Mouse (Mus musculus) frontal cortex, postnatal 10 days (tissue): Measurements from ENCODE around the gene Hivep2.

Experiments used
- DNase-seq, 2 experiments: peaks; one replicate each; pipeline ENCODE4 v3.0.0; 2022; ENCODE audit warnings: low spot score in 2 of 2, mixed read lengths in 1 of 2

The Hivep2 gene

GRCm38 (mm10) chr10:14081824-14082223, 115.9 kb downstream of the Hivep2 start:
- DNase-seq, result no peak

GRCm38 (mm10) chr10:14082275-14082674, 116.4 kb downstream of the Hivep2 start:
- DNase-seq, result no peak

DNA sequence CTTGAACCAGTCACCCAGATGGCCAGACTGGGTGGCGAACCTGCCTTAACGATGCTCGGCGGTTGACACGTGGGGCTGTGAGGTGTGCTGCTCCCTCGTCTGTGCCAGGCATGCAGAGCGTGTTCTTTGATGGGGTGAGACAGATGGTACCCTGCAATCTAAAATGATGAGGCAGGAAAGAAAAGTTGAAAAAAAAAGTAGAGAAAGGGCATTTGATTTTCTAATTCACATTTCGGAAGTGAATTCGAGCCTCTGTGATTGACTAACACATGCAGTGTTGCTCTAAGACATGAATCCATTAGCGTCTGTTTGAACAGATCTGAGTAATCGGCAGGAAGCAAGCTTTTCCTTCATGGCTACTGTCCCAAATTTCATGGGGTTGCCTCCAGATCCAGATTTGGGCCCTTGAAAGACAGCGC, 119.4 kb downstream of the Hivep2 start:
- no peak for DNase-seq

DNA sequence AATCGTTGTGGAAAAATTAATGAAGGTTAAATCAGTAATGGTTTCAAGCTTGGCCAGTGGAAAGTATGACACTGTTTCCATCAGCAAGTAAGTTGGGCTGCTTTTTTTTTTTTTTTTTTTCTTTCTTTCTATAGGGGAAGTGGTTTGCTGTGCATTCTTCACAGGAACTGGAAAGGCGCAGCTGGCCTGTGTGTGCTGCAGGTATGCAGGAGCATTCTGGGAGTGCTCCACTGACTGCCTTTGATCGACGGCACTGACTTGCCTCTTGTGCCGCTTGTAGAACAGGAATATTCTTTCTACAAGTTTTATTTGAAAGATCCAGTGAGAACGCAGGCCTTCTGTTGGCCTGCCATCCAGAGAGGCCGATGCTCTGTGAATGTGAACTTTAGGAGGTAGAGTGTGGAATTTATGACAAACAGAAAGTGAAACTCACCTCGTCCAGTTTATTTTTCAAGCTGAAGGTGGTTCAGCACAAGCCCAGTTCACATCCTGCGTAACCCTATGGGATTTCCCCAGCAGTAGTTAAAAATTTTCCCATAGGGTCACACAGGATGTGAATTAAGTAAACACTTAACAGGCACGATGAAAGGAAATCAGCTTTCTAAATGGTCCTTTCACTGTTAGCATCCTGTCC, 120.1 kb downstream of the Hivep2 start:
- no peak for DNase-seq

DNA sequence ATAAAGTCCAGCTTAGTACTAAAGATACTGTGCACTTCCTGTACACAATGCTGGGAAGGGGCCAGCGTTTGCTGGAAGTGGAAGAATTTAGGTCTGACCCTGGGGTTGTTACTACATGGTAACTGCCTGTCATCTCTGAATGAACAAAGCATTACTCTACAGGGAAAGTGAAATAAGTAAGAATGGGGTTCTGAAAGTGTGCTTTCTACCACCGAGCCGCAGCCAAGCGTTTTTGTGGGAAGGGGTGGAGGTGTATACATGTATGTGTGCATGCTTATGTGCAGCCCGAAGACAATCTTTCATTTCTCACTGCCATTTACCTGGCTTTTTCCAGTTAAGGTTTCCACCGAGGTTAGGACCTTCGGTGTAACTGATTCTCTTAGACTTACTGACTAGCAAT, 121.4 kb downstream of the Hivep2 start:
- no peak for DNase-seq

- DNase-seq, result no peak
Observed at GRCm38 (mm10) chr10:14089488-14089887, 123.6 kb downstream of the Hivep2 start.

DNA sequence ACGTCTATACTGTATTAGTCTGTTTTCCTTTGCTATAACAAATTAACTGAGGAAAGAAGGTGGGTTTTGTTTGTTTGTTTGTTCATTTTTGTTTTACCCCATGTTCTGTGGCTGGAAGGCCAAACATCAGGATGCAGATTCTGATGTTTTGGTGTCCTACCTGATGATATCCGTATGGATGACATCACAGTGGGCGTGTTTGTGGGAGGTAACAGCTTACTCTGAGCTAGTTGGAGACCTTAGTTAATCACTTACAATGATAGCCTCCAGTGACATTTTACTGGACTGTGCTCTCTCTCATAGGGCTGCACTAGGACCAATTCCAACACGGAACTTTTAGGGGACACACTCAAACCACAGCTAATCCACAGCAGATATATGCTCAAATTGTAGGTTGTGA, 128.2 kb downstream of the Hivep2 start:
- DNase-seq, result no peak

DNA sequence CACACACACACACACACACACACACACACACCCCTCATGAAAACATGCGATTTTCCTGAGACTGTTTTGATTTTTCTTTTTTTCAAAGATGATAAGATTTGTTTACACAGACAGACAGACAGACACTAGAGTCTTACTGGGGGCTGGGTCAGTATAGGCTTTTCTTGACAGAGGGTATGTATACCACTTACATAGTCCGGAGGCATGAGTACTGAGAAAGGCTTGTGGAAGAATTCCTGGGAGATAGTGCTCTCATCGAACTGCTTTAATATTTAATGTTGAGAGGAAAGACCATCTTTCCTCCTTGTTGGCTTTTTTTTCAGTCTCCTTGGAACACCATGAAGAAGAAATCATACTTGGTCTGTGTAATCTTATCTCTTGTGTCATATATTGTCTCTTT, 130.2 kb downstream of the Hivep2 start:
- DNase-seq, result no peak

- no peak for DNase-seq
Observed at GRCm38 (mm10) chr10:14099182-14099581, 133.3 kb downstream of the Hivep2 start.

DNA sequence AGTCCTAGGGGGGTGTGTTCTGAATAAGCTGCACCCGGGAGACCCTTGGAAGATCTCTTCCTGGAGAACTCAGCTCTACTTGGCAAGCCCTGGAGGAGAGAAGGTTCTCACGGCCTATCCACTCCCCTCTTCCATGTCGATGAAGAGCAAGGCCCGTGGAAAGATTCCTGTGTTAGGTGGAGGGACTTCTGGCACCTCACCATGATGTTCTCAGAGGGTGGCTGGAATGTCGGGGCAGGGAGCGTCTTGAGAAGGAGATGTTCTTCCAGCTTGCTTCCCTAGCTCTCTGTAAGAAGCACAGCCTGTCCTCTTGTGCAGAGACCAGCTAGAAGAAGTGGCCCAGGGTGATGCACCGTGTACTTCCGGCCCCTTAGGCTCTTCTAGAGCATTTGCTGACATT, 134.2 kb downstream of the Hivep2 start:
- no peak for DNase-seq

- DNase-seq, result no peak
Observed at GRCm38 (mm10) chr10:14100847-14101246, 135.0 kb downstream of the Hivep2 start.

DNA sequence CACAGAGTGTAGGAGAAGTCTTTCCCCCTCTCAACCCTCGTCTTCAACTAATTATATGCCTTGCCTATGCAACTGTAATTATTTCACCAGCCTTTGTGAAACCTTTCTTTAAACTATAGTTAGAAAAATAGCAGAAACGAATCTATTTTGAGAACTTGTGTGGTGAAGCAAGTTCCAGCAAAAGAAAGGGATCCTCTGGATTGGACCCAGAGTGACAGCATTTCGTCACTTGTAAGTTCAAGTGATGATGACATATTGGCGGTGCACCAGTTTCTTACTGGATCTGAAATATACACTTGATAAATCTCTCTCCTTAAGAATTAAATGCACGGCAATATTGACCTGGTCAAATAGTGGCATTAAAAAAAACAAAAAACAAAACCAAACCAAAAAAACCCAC, 136.1 kb downstream of the Hivep2 start:
- DNase-seq, result no peak

DNA sequence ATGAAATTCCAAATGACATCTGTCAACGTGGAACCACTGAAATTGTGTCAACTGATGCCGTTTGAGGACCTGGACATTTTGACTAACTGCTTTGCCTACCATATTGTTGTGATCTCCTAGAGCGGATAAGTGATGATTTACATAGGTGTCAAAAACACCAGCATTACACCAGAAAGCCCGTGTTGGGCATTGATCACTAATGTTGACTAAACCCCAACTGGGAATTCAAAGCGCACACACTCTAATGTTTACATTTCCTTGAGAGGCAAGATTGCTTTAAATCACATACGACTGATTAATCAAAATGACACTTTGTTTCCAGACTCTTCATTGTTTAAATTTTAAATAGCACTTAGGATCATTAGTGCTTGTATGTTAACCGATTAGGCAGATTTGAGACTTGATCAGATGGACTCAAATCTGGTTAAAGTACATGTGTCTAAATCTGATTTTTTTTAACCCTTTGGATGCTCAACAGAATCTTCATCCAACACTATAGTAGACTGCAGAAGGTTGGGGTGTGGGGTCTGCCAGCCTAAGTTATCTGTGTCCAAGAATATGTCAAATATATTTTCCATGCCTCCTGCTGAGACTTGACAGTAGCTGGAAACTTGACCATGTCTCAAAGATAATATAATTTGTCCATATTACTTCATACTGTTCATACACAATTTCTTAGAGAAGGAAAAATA, 142.3 kb downstream of the Hivep2 start:
- no peak for DNase-seq

- DNase-seq, result no peak
Observed at GRCm38 (mm10) chr10:14115846-14116245, 150.0 kb downstream of the Hivep2 start.

DNA sequence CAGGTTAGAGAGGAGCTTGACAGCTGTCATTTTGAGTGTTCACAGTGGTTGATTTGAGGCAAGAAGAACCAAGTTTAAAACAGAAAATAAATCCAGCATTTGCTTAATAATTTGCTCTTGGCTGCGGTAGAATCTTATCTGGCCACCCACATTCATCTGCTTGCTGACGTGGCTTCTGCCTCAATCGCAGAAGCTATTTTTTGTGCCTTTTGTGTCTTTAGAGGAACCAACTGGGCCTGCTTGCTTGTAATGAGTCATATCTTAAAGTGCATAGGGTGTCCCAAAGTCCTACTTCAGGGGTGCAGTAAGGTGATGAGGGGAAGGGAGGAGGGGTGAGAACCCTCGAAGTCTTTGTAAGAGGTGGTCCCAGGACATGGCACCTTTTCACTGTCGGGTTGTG, 151.1 kb downstream of the Hivep2 start:
- no peak for DNase-seq

- no peak for DNase-seq
Observed at GRCm38 (mm10) chr10:14119201-14119600, 153.3 kb downstream of the Hivep2 start.

GRCm38 (mm10) chr10:14120512-14120911, 154.6 kb downstream of the Hivep2 start:
- DNase-seq, result no peak

DNA sequence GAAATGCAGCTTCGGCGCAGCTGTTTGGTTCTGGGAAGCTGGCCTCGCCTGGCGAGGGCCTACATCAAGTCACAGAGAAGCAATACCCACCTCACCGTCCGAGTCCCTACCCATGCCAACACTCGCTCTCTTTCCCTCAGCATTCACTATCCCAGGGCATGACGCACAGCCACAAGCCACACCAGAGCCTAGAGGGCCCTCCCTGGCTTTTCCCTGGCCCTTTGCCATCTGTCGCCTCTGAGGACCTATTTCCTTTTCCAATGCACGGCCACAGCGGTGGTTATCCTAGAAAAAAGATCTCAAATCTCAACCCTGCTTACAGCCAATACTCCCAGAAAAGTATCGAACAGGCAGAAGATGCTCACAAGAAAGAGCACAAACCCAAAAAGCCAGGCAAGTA, 162.0 kb downstream of the Hivep2 start:
- DNase-seq, result no peak

- DNase-seq, result no peak
Observed at GRCm38 (mm10) chr10:14130270-14130669, 164.4 kb downstream of the Hivep2 start.

- DNase-seq, result no peak
Observed at GRCm38 (mm10) chr10:14131307-14131706, 165.4 kb downstream of the Hivep2 start.

- DNase-seq, result no peak
Observed at GRCm38 (mm10) chr10:14132061-14132460, 166.2 kb downstream of the Hivep2 start.

DNA sequence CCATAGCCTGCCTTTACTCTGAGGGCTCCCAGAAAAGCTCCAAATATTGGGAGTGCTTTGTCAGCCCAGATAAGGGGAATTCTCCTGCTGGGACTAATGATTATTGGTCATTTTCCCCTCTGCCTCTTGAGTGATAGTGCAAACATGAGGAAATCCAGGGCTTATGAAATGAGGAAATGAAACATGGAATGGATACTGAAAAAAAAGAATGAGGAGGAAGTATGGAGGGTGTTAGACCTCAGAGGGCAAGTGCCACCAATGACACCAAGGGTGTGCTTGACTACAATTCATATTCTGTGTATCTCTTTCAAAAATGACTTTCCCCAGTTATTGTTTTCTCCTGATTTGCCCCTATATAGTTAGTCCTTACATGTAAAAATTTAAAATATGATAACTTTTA, 167.1 kb downstream of the Hivep2 start:
- no peak for DNase-seq

GRCm38 (mm10) chr10:14138663-14139062, 172.8 kb downstream of the Hivep2 start:
- no peak for DNase-seq

GRCm38 (mm10) chr10:14144840-14145239, 179.0 kb downstream of the Hivep2 start:
- DNase-seq, result no peak
